ENCODE assay signal across 3 mouse cellular contexts in the genomic region with DNA sequence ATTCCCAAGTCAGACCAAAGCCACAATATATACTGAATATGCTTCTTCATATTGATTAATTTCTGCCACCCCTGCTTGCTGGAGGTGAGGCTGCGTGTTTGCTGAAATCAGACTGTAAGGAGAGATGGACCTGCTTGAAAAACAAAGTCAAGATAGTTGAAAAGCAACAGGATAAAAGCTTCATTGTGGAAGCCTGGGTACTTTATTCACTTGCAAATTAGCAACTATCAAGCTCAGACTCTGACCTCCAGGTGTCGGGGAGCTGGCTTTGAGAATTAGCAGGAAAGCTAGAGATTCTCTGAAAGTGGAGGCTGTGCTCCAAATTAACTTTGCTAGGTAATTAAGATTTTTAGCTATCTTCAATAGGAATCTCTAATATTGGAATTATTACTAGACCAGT.
DNase-seq lines count a peak whose midpoint lies in the region.

No protein-coding gene starts in this region.

- DNase-seq in ES-CJ7 (ENCODE audit: low read depth, low spot score) = peak; percentile 53
- peak; percentile 80 for DNase-seq in R1 (ENCODE audit: low read depth, low spot score)
- DNase-seq in ZHBTc4 (ENCODE audit: low read depth, low spot score) = peak; percentile 71
